Mouse (Mus musculus): ENCODE measurements at regions not wholly inside any gene's neighbourhood (a gene's known extent, or its start where the extent isn't known, plus 50 kb on each side); places are given as distances from the start of the nearest gene placed in this dataset.

- TF ChIP-seq POLR2A (IDR thresholded peaks at IDR 0.05; ENCODE audit: low read depth, low read length) (no peak), CTCF (conservative IDR thresholded peaks at IDR 0.05; ENCODE audit: insufficient read depth, insufficient read length, low read depth, low read length) (no peak)
Observed at GRCm38 (mm10) chr4:54636986-54637641, 307.7 kb upstream of the Zfp462 start.

Measured in kidney, adult 2 months (tissue).